Mouse (Mus musculus): ENCODE measurements around the gene Gal3st1.
A peak's percentile ranks its signal among the peaks of the same experiment; 100 is the strongest.
"Not testable (repeated sequence)": the region's sequence is repeated elsewhere in the genome, so short reads cannot be mapped to it uniquely, and the experiment has no call there.

The Gal3st1 gene

DNA sequence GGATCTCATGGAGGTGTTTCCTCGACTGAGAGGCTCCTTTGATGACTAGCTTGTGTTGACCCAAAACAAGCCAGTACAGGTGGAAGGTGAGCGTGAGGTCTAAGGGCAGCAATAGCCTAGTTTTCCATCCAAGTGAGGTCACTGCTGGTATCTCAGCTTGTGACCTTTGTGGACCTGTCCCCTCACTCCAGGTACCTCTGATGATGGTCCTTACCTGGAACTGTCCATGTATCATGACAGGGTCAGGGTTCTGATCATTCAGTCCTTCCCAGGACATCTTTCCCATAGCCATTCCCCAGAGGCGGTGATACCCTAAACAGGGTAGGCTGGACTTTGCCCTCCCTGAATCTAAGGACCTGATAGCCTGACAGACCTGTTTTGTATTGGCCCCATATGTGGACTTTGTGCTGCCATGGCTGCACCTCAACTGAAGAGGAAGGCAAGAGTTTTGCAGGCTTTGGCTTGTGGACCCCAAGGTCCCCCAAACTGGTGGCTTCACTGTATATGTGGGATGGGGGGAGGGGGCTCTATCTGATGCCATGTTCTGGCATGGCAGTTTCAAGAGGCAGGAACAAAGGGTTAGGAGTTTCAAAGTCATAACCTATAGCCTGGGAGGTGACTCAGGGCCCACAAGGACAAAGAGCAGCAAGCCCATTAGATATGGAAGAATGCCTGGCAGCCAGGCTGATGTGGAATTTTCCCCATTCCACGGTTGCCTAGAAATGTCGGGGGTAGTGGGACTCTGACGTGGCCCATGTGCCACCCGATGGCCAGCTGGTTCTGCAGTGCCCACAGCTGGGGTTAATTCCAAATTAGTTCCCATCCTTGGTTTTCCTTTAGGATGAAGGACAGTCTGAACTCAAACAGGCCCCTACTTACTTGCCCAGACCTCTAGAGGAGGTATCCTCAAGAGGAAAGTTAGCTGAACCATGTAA, 894 bp upstream of the Gal3st1 start:
- DNase-seq (ENCODE audit: low spot score in 2 of 2) = no peak

DNA sequence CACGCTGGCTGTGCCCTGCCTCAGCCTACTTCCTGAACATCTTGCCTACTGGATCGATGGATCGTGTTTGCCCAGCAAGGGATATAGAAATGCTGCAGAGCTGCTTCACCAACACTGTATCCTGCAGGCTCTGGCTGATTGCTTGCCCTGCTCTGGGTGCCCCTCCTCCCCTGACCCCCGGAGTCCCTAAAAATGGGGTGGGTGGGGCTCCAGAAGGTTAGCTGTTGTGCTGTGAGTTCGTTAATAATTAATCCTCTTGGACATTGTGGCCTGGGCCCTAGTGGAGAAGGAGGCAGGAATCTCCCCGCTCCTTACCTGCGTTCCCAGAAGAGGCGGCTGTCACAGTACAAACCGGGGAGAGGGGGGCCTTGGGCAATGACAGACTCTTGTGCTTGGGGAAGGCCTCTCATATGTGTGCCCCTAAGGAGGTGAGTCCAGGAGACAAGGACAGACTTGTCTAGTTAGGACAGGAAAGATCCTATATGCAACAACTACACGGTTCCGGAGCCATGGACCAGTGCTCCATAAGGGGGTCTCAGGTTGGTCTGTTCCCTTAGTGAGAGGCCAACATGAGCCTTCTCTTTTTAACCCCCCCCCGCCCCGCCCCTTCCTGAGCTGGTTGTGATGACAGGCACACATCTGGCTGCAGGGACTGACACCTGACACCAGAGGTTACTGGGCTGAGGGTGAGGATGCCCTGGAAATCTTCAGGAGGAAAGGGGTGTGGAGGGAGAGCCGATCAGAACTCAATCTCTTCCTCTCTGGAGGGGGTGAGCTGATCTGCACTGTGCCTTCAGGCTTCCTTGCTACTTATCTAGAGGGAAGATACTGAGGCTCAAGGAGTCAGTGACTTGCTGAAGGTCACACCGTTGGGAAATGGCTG, 668 bp downstream of the Gal3st1 start:
- no peak for DNase-seq (ENCODE audit: low spot score in 2 of 2)

GRCm38 (mm10) chr11:3989748-3990147, 6.3 kb downstream of the Gal3st1 start:
- no peak for DNase-seq (ENCODE audit: low spot score in 2 of 2)

GRCm38 (mm10) chr11:3993132-3993531, 9.7 kb downstream of the Gal3st1 start:
- no peak for DNase-seq (ENCODE audit: low spot score in 2 of 2)

GRCm38 (mm10) chr11:3993914-3994313, 10.5 kb downstream of the Gal3st1 start:
- no peak for DNase-seq (ENCODE audit: low spot score in 2 of 2)

- DNase-seq (ENCODE audit: low spot score in 2 of 2) = no peak
These were observed 12.1 kb downstream of the Gal3st1 start for GRCm38 (mm10) chr11:3995511-3995910.

DNA sequence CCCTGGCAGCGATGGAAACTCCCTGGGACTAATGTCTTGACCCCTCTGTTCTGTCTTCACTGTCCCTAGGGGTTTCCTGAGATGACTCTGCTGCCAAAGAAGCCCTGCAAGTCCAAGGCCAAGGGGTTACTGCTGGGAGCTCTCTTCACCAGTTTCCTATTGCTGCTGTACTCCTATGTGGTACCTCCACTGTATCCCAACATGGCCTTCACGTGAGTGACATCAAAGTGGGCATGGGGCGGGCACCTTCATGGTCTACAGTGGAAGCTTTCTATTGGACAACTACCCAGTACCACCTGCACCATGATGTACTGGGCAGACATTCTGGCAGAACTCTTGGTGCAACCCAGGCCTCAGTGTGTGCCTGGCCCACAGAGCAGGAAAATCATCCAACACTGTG, 13.4 kb downstream of the Gal3st1 start:
- no peak for DNase-seq (ENCODE audit: low spot score in 2 of 2)

DNA sequence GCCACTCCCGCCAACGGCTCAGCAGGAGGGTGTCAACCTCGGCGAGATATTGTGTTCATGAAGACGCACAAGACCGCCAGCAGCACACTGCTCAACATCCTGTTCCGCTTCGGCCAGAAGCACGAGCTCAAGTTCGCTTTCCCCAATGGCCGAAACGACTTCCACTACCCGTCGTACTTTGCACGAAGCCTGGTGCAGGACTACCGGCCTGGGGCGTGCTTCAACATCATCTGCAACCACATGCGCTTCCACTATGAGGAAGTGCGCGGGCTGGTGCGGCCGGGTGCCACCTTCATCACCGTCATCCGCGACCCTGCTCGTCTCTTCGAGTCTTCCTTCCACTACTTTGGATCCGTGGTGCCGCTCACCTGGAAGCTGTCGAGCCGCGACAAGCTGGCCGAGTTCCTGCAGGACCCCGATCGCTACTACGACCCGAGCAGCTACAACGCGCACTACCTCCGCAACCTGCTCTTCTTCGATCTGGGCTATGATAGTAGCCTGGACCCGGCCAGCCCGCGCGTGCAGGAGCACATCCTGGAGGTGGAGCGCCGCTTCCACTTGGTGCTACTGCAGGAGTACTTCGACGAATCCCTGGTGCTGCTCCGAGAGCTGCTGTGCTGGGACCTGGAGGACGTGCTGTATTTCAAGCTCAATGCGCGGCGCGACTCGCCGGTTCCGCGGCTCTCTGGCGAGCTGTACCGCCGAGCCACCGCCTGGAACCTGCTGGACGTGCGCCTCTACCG, 14.7 kb downstream of the Gal3st1 start:
- DNase-seq (ENCODE audit: low spot score in 2 of 2) = peak in 1 of 2 experiments; percentile 3

GRCm38 (mm10) chr11:3999547-3999946, 16.1 kb downstream of the Gal3st1 start:
- DNase-seq (ENCODE audit: low spot score in 2 of 2) = no peak

- peak; percentile 57 to 75 for DNase-seq (ENCODE audit: low spot score in 2 of 2)
These were observed 18.2 kb downstream of the Gal3st1 start for GRCm38 (mm10) chr11:4001603-4002002.

GRCm38 (mm10) chr11:4005220-4005805, 21.9 kb downstream of the Gal3st1 start:
- no peak for DNase-seq (ENCODE audit: low spot score in 2 of 2)

- DNase-seq (ENCODE audit: low spot score in 2 of 2) = no peak
These were observed 23.0 kb downstream of the Gal3st1 start for GRCm38 (mm10) chr11:4006462-4006861.

DNA sequence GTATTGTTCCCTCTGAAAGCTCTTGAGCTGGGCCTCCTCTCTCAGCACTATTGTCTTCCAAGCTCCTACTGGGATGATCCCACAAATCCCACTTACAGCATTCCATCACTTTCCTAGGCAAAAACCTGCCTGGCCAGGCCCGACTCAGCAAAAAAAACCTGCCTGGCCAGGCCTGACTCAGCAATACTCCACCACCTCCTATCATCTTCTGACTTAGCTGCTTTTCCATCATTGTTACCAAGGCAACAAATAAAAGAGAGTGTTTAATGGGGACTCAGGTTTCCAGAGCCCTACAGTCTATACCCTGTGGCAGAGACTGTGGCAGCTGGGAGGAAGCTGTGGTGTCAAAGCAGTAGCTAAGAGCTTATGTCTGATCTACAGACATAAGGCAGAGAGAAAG, 29.2 kb downstream of the Gal3st1 start:
- DNase-seq (ENCODE audit: low spot score in 2 of 2) = no peak

- DNase-seq (ENCODE audit: low spot score in 2 of 2) = not testable (repeated sequence)
These were observed 32.4 kb downstream of the Gal3st1 start for GRCm38 (mm10) chr11:4015796-4016195.

- not testable (repeated sequence) for DNase-seq (ENCODE audit: low spot score in 2 of 2)
These were observed 38.7 kb downstream of the Gal3st1 start for GRCm38 (mm10) chr11:4022111-4022510.

DNA sequence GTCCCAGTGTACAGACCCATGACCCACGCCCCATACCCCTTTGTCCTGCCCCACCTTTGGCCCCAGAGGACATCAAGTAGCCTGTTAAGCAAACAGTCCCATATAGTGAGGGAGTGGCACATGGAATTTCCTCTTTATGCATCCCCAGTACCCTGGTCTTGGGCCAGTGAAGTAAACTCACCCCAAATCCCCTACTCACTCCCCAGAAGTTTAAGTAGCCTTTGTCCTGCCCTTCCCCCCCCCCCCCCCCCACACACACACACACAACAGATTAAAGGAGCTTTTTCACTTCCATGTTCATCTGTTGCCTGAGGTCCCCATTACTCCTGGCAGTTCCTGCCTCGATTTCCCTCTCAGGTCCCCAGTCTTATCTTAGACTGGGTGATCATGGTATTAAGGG, 39.9 kb downstream of the Gal3st1 start:
- no peak for DNase-seq (ENCODE audit: low spot score in 2 of 2)

DNA sequence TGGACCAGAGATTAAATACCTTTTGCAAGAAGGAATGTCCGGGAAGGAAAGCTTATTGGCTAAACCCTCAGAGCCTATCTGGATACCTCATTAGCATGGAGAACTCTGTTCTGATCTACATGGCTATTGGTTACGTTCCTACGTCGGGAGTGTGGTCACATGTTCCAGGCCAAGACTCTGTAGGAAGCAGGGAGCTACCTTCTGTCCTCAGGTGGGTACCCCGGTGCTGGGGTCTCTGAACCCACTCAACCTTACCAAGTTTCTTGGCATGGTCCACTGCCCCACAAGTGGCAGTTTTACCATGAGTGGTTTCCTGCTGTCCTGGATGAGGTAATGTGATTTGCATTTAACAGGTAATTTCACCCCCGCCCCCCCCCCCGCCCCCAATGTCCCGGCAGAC, 43.6 kb downstream of the Gal3st1 start:
- no peak for DNase-seq (ENCODE audit: low spot score in 2 of 2)

GRCm38 (mm10) chr11:4027561-4028334, 44.3 kb downstream of the Gal3st1 start:
- no peak for DNase-seq (ENCODE audit: low spot score in 2 of 2)

GRCm38 (mm10) chr11:4029343-4029742, 45.9 kb downstream of the Gal3st1 start:
- no peak for DNase-seq (ENCODE audit: low spot score in 2 of 2)

DNA sequence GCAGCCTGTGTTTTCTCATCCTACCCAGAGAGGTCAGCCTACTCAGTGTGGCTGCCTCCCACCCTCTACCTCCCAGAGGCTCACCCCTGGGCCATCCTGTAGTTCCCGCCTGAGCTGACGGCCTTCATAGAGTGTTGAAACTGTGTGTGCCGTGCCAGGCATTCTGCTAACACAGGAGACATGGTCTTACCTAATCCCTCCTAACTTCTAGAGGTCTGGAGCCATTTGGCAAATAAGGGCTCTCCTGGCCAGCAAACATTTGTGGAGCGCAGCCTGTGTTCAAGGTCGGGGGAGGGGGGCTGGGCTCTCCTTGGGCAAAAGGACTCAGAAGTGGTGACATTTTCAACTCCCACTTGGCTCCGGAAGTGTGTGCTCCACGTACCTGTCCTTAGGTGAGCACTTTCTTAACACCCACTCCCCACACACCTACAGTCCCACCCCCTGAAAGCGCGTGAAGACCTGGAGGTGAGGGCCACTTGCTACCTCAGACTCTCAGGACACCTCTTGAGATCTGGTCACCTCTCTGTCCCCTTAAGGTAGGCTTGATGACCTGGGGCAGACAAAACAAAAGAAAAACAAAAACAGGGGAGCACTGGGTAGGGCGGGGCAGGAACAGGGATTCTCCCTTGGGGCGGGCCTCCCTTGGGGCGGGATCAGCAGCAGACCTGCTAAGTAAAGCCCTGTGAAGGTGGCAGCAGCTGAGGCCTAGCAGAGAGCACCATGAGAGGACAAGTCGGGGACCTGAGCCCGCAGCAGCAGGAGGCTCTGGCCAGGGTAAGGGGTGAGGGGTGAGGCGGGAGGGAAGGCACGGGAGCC, 47.9 kb downstream of the Gal3st1 start, which contains the start of gene Sec14l4:
Gene Sec14l4 (plus strand): TSS at position 337 of the 816 bp plus-strand sequence.
- DNase-seq (ENCODE audit: low spot score in 2 of 2) = no peak

All from cerebellum, postnatal 4 days (tissue).